Mouse (Mus musculus) heart, embryonic 13.5 days (tissue): ENCODE results near the gene Gm884. TPM values are rescaled to one million over a fixed set of nuclear protein-coding genes. Genes with fewer than 3 reads are reported as not detected.
"Not testable (repeated sequence)": the region's sequence is repeated elsewhere in the genome, so short reads cannot be mapped to it uniquely, and the experiment has no call there.

Experiments used
- ATAC-seq: fragments of 200-750 bp; cut with Nextera tagmentation; 2 replicates; pipeline ENCODE4 v1.8.0; 2017; ENCODE audit warnings: moderate TSS enrichment; ENCODE audit not compliant: insufficient number of reproducible peaks, low FRiP score, low TSS enrichment; ENCODE audit errors: extremely low read depth
- H3K27ac ChIP-seq: fragments of 300-500 bp; sonication (generic); replicated peaks from 2 replicates; pipeline ENCODE4 v1.5.1; 2015; ENCODE audit warnings: moderate library complexity, mild to moderate bottlenecking, inconsistent platforms
- H3K27me3 ChIP-seq: fragments of 300-500 bp; sonication (generic); replicated peaks from 2 replicates; pipeline ENCODE4 v1.6.1; 2015; ENCODE audit warnings: mild to moderate bottlenecking, inconsistent platforms
- H3K36me3 ChIP-seq: fragments of 300-500 bp; sonication (generic); 2 replicates; pipeline ENCODE4 v1.6.1; 2015; ENCODE audit warnings: mild to moderate bottlenecking, inconsistent platforms
- H3K4me1 ChIP-seq: fragments of 300-500 bp; sonication (generic); 2 replicates; pipeline ENCODE4 v1.6.1; 2015; ENCODE audit warnings: inconsistent platforms
- H3K4me2 ChIP-seq: fragments of 300-500 bp; sonication (generic); 2 replicates; pipeline ENCODE4 v1.6.1; 2015; ENCODE audit warnings: inconsistent platforms, mild to moderate bottlenecking, moderate library complexity
- H3K4me3 ChIP-seq: fragments of 300-500 bp; sonication (generic); 2 replicates; pipeline ENCODE4 v1.5.1; 2015; ENCODE audit warnings: moderate library complexity, mild to moderate bottlenecking, inconsistent platforms
- H3K9ac ChIP-seq: fragments of 300-500 bp; sonication (generic); 2 replicates; pipeline ENCODE4 v1.6.1; 2015; ENCODE audit warnings: inconsistent platforms, mild to moderate bottlenecking, moderate library complexity
- H3K9me3 ChIP-seq: fragments of 300-500 bp; sonication (generic); 2 replicates; pipeline ENCODE4 v1.6.1; 2016; ENCODE audit warnings: inconsistent platforms
- WGBS: fragments of 180-500 bp; shearing (Covaris S2); methylation state at CpG from one replicate; pipeline ENCODE4 v1.1.7; 2015; ENCODE audit warnings: mixed read lengths; 5-methylcytosine and 5-hydroxymethylcytosine counted together
- polyA plus RNA-seq: library from polyadenylated mRNA; unstranded; fragments of >200 nt; fragmentation: Nextera tagmentation; extraction: Ambion mirVana; gene quantifications from 2 replicates; pipeline ENCODE4 v1.2.1, GENCODE M21; 2015

Gm884 gene
- polyA plus RNA-seq, 1 experiment from 2014 or later = not detected

DNA sequence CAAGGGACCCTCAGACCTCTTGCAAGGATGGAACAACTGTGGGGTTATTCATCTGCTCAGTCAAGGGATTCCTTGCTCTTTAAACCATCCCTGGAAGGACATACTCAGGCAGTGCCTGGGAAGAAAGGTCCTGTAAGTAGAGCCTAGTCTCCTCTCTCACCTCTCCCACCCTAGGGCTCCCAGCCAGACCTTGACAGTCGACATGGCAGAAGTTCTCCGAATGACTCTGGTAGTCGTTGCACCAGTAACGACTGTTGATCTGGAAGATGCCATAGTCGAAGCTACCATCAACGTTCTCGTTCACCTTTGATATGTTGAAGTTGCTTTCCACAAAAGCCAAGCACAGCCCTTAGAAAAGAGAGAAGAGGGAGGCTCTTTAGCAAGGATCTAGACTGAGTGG, 13.9 kb upstream of the Gm884 start:
- Histone ChIP-seq H3K9ac (no peak overlapping the region), H3K27ac (no peak overlapping the region), H3K4me3 (no peak overlapping the region), H3K36me3 (no peaks in the 10 kb centered on the region), H3K9me3 (no peaks in the 10 kb centered on the region), H3K27me3 (peaks cover 40% of the 10 kb centered on the region), H3K4me1 (no peaks in the 10 kb centered on the region), H3K4me2 (no peak overlapping the region)
- no peak for ATAC-seq
- 67% methylated on average over 7 of the region's 7 CpGs for WGBS

DNA sequence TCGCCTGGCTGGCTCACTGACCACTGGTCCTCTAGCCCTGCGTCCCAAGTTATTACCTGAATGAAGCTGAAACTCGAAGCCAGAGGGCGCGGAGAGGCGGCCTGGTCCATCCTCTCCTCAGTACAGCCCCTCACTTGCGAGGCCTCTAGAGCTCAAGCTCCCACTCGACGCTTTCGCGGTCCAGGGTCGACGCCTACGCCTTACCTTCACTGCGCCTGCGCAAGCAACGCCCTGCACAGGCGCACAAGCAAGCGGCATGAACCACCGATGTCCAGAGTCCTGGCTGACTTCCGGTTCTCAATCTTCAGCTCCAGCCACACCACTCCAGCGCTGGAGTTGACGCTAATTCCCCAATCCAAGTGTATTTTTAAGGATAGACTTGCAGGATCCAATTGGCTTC, 6.5 kb upstream of the Gm884 start:
- Histone ChIP-seq H3K9ac (no peak overlapping the region), H3K4me1 (no peaks in the 10 kb centered on the region), H3K27me3 (0 out of 2 replicates have a peak, but pooled peaks cover 5% of the 10 kb centered on the region), H3K27ac (no peak overlapping the region), H3K4me2 (no peak overlapping the region), H3K4me3 (no peak overlapping the region), H3K36me3 (no peaks in the 10 kb centered on the region), H3K9me3 (no peaks in the 10 kb centered on the region)
- 74% methylated on average over 23 of the region's 23 CpGs for WGBS
- no peak for ATAC-seq

DNA sequence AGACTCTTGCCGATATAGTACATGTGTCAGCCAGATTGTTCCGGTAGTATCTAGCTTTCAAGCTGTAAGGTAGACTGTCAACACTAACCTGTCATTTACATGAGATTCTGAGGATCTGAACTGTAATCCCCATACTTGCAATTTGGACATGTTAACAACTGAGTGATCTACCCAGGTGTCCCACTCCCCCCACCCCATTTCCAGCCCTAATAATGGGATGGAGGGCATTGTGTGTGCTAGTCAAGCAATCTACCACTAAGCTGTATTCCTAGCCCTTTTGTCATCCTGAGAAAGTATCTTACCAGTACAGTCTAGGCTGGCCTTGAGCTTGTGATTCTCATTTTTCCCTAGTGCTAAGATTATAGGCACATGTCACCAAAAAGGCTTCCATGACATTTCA, 10.2 kb downstream of the Gm884 start:
- 82% methylated on average over 2 of the region's 2 CpGs for WGBS
- no peaks in the 10 kb centered on the region for H3K27me3 ChIP-seq
- H3K4me1 ChIP-seq = no peaks in the 10 kb centered on the region
- no peak overlapping the region for H3K27ac ChIP-seq
- no peaks in the 10 kb centered on the region for H3K9me3 ChIP-seq
- no peak overlapping the region for H3K4me3 ChIP-seq
- ATAC-seq = no peak
- H3K4me2 ChIP-seq = no peak overlapping the region
- no peaks in the 10 kb centered on the region for H3K36me3 ChIP-seq
- H3K9ac ChIP-seq = no peak overlapping the region

DNA sequence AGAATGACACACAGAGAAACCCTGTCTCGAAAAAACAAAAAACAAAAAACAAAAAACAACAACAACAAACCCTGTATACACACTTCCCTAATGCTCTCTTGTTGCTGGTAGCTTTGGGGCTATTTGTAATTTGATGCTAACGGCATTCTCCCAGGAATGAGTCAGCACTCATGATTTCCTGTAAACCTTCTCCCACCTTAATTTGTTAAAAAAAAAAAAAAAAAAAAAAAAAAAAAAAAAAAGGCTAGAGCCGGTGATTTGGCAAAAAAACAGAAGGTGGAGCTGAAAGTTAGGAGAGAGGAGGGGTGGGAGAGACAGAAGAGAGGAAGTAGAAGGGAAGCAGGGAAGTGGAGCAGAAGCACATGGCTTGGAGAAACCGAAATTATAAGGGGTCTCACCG, 14.3 kb downstream of the Gm884 start:
- 44% methylated on average over 5 of the region's 5 CpGs for WGBS
- no peaks in the 10 kb centered on the region for H3K4me1 ChIP-seq
- H3K27me3 ChIP-seq = no peaks in the 10 kb centered on the region
- no peak overlapping the region for H3K27ac ChIP-seq
- no peak overlapping the region for H3K4me3 ChIP-seq
- no peaks in the 10 kb centered on the region for H3K9me3 ChIP-seq
- no peaks in the 10 kb centered on the region for H3K36me3 ChIP-seq
- H3K9ac ChIP-seq = no peak overlapping the region
- H3K4me2 ChIP-seq = no peak overlapping the region
- no peak for ATAC-seq

DNA sequence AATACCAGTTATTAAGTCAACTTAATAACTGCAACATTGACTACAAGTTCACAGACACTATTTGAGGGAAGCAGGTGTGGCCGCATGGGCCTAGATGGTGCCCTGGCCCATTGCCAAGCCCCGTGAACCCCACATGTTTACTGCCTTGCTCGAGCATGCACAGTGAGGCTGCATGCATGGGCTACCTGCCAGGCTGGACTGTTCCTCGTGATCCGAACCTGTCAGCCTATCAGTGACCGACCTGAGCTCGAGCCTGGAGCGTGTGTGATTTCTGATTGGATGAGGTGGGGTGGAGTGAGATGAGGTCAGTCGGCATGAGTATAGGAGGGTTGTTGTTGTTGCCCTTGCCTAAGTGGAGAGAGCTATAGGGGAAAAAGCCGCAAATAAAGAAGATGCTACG, 42.6 kb downstream of the Gm884 start:
- ATAC-seq = no peak
- H3K4me2 ChIP-seq = no peak overlapping the region
- no peak overlapping the region for H3K4me3 ChIP-seq
- H3K27ac ChIP-seq = no peak overlapping the region
- H3K36me3 ChIP-seq = no peaks in the 10 kb centered on the region
- H3K27me3 ChIP-seq = no peaks in the 10 kb centered on the region
- WGBS = 79% methylated on average over 11 of the region's 11 CpGs
- no peaks in the 10 kb centered on the region for H3K4me1 ChIP-seq
- peaks cover 22% of the 10 kb centered on the region for H3K9me3 ChIP-seq
- H3K9ac ChIP-seq = no peak overlapping the region

DNA sequence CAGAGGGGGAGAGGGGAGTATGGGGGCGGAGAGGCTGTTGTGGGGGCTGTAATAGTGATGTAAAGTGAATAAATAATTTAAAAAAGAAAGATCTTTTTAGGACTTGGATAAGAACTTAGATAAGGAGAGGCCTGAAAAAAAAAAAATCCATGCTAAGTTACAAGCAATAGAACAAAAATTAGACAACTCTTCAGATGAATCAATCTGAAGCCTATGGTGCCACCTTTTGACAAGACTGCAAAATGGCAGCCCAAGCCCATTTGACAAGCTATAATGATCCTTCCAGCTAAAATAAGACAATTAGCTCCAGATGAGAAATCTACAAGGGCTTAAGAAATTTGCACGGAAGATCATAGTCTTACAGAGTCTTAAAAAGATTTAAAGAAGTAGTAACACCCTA, 64.9 kb downstream of the Gm884 start:
- Histone ChIP-seq H3K27ac (no peak overlapping the region), H3K4me1 (no peaks in the 10 kb centered on the region), H3K9me3 (no peaks in the 10 kb centered on the region), H3K27me3 (no peaks in the 10 kb centered on the region), H3K9ac (no peak overlapping the region), H3K4me2 (no peak overlapping the region), H3K4me3 (no peak overlapping the region), H3K36me3 (no peaks in the 10 kb centered on the region)
- 83% methylated on average over 2 of the region's 2 CpGs for WGBS
- ATAC-seq = no peak

DNA sequence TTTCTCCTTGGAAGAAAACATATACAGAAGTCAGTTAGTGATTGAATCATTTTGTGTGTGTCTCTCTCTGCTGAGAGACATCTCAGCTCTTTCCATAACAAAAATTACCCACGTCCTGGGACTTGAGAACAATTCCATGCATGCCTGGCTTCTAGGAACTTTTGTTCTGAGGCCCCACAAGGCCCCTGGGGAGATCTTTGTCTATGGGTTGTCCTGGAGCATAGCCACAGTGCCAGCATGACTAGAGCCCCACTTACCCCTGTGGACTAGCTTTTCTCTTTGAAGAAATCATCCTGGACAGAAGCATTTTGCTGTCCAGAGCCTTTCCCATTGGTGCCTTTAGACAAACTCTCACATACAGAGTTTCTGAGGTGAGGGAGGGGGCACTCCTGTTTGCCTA, 86.0 kb downstream of the Gm884 start:
- not testable (repeated sequence) for ATAC-seq, H3K4me3 ChIP-seq, H3K27ac ChIP-seq, H3K27me3 ChIP-seq, H3K4me2 ChIP-seq, H3K9ac ChIP-seq, H3K36me3 ChIP-seq, H3K4me1 ChIP-seq, H3K9me3 ChIP-seq
- WGBS = 31% methylated on average over 1 of the region's 1 CpGs

DNA sequence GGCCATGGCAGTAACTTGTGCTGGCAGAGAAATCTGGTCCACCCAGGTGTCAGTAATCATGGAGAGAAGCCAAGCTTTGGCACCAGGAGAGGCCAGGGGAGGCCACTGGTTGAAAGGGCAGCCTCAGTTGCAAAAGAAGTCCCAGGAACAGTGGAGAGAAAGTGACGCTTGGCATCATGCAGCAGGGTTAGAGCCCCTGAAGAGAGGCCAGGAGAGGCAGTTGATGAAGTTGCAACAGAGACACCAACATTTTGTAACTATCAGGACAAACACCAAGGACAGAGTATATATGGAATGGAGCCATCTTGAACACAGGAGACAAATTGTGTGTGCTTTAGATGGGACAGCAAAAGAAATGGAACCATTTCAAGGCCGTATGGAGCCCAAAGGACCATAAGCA, 108.8 kb downstream of the Gm884 start:
- no peak for ATAC-seq
- H3K4me1 ChIP-seq = no peaks in the 10 kb centered on the region
- 71% methylated on average over 2 of the region's 2 CpGs for WGBS
- no peak overlapping the region for H3K27ac ChIP-seq
- peaks cover 12% of the 10 kb centered on the region; the same call in 1 of the 2 replicates for H3K9me3 ChIP-seq
- no peaks in the 10 kb centered on the region for H3K27me3 ChIP-seq
- no peak overlapping the region for H3K4me2 ChIP-seq
- H3K9ac ChIP-seq = no peak overlapping the region
- no peaks in the 10 kb centered on the region for H3K36me3 ChIP-seq
- no peak overlapping the region for H3K4me3 ChIP-seq

DNA sequence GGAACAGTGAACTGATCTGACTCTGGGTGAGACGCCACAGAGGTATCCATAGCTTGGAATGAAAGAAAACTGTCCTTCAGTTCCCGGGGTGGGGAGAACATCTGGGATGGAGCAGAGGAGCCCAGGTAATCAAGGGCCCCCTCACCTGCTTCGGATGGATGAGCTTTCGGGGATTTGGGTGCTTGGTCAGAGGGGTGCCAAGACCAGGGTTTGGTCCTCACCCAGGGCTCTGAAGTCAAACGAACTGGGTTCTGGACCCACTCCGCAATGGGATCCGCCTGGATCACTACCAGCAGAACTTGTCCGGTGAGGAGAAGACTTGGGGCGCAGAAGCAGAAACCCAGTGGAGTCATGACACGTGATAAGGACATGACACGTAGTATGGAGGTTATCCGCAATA, 116.4 kb downstream of the Gm884 start, which contains the start of gene Lrrc37a:
TSS of gene Lrrc37a (minus strand) at position 101 of the 400 bp plus-strand sequence.
- Histone ChIP-seq H3K9ac (no peak within 1 kb of the TSS), H3K9me3 (no peaks in the 10 kb centered on the region), H3K27ac (no peak within 1 kb of the TSS), H3K36me3 (no peaks in the 10 kb centered on the region), H3K27me3 (no peaks in the 10 kb centered on the region; the same call in 1 of the 2 replicates), H3K4me2 (no peak within 1 kb of the TSS), H3K4me3 (no peak within 1 kb of the TSS), H3K4me1 (no peaks in the 10 kb centered on the region)
- no peak for ATAC-seq
- WGBS = 82% methylated on average over 12 of the region's 12 CpGs

Other genes with a start within 250 kb of the Gm884 start
- 4.8 and 5.3 TPM in 2 replicates for gene Plekhm1, start 208.5 kb downstream of the Gm884 start, polyA plus RNA-seq
- gene Lrrc37a, start 116.5 kb downstream of the Gm884 start, polyA plus RNA-seq = not detected in 2 replicates
- gene Lyzl6, start 17.8 kb upstream of the Gm884 start, polyA plus RNA-seq = not detected in 2 replicates
- not detected in 2 replicates for gene Rprml, start 28.4 kb upstream of the Gm884 start, polyA plus RNA-seq
- 58.3 and 64.7 TPM in 2 replicates for gene Gosr2, start 76.8 kb upstream of the Gm884 start, polyA plus RNA-seq
- gene Wnt9b, start 128.7 kb upstream of the Gm884 start, polyA plus RNA-seq = 0.80 and 0.91 TPM in 2 replicates
- not detected in 2 replicates for gene Wnt3, start 153.0 kb upstream of the Gm884 start, polyA plus RNA-seq